Mouse (Mus musculus): Measurements from ENCODE around the gene Wdr45. TPM values are rescaled to one million over a fixed set of nuclear protein-coding genes. Genes with fewer than 3 reads are reported as not detected.

Gene Wdr45
- total and polyA plus RNA-seq, 3 experiments = 18.0 to 24.1 (median 21.4) TPM

DNA sequence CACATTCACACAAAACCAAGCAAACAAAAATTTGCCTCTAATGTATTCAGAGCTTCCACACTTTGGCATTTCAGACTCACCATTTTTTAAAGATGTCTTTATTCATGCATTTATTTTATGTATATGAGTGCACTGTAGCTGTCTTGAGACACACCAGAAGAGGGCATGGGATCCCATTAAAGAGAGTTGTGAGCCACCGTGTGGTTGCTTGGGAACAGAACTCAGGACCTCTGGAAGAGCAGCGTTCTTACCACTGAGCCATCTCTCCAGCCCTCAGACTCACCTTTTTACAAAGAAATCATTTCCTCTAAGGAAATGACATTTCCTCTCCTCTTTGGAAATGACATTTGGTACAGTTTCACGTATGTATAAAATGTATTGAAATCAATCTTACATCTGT lies 35.1 kb upstream of the Wdr45 start:
- dilution Hi-C loops (cut with MboI; ENCODE audit: extremely low pct_ligation_motif_present, extremely low pct_unique_long_range_greater_than_20kb, low sequenced_read_pairs) = no loop called here
- Histone ChIP-seq H3K36me3 (replicated peaks in 1 of 2; ENCODE audit: control insufficient read depth in 1 of 2, insufficient read depth in 1 of 2, low read length in 1 of 2) (no peaks in the 10 kb centered on the region), H3K4me1 (ENCODE audit: control insufficient read depth in 1 of 2, insufficient read depth in 2 of 2) (peaks cover 4 to 8% of the 10 kb centered on the region in 2 experiments; a peak in 3 of 4 replicates), H3K4me2 (ENCODE audit: insufficient read depth, low read depth, poor library complexity, severe bottlenecking) (no peak overlapping the region), H3K4me3 (replicated peaks in 1 of 3; ENCODE audit: low read depth in 2 of 3, low read length in 2 of 3, poor library complexity in 1 of 3) (no peak overlapping the region), H3K27ac (ENCODE audit: insufficient read depth, low read depth) (no peak overlapping the region), H3K27me3 (replicated peaks) (no peaks in the 10 kb centered on the region), H3K9me3 (replicated peaks; ENCODE audit: low read length) (no peaks in the 10 kb centered on the region), H3K79me2 (replicated peaks; ENCODE audit: control insufficient read depth, extremely low read depth, insufficient read depth, poor library complexity, severe bottlenecking) (no peaks in the 10 kb centered on the region), H3K9ac (ENCODE audit: insufficient read depth, low read depth) (no peak overlapping the region)
- in situ Hi-C loops (cut with MboI; ENCODE audit: low pct_ligation_motif_present, low pct_unique_long_range_greater_than_20kb, low sequenced_read_pairs) = no loop called here
- no peak for DNase-seq (ENCODE audit: extremely low read depth)
- TF ChIP-seq ETS1 (conservative IDR thresholded peaks at IDR 0.05; ENCODE audit: low read depth, low read length) (no peak), UBTF (IDR thresholded peaks at IDR 0.05; ENCODE audit: low read depth, low read length) (no peak), CHD1 (IDR thresholded peaks at IDR 0.05; ENCODE audit: low read depth, low read length) (no peak), E2F4 (IDR thresholded peaks at IDR 0.05; ENCODE audit: insufficient replicate concordance, low read depth, low read length) (no peak), SMC3 (IDR thresholded peaks at IDR 0.05; ENCODE audit: low read depth, low read length) (peak; percentile 44), USF2 (conservative IDR thresholded peaks at IDR 0.05; ENCODE audit: low read depth, low read length) (no peak), HCFC1 (IDR thresholded peaks at IDR 0.05; ENCODE audit: low read depth, low read length) (no peak), CTCF (conservative IDR thresholded peaks at IDR 0.05 in 1 of 2, IDR thresholded peaks at IDR 0.05 in 1 of 2; ENCODE audit: low read depth in 2 of 2, low read length in 2 of 2) (peak in 1 of 2 experiments; percentile 51; a peak in 2 of 4 replicates), USF1 (IDR thresholded peaks at IDR 0.05; ENCODE audit: low read depth, low read length) (no peak), RAD21 (IDR thresholded peaks at IDR 0.05; ENCODE audit: low read depth, low read length) (peak; percentile 20), MYC (IDR thresholded peaks at IDR 0.05; ENCODE audit: low read depth, low read length) (no peak)

DNA sequence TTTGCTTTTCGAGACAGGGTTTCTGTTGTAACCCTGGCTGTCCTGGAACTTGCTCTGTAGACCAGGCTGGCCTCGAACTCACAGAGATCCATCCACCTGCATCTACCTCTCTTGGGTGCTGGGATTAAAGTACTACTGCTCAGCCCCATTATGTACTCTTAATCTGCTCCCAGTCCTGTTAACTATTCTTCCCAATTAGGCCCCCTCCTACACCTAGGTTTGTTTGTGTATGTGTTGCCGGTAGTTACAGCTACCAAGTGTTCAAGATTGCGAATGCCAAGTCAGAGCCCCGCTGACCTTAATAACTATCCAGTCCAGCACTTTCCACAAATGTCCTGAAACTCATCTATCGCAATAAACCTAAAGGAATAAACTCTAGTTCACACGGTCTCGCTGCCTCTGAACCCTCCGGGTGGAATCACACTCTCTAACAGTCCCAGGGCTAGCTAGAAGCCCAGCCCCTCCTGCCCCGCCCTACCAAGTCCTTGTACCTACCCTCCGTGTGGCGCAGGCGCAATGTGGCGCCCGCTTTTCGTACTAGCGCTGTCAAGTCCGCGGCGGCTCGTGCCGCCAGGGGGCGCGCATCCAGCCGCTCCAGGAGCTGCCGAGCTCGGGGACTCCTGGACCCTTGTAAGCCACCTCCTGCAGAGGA lies 34.6 kb upstream of the Wdr45 start:
- dilution Hi-C loops (cut with MboI; ENCODE audit: extremely low pct_ligation_motif_present, extremely low pct_unique_long_range_greater_than_20kb, low sequenced_read_pairs) = no loop called here
- no peaks in the 10 kb centered on the region for H3K9me3 ChIP-seq (replicated peaks; ENCODE audit: low read length)
- peak overlapping the region in 2 of 3 experiments; percentile 13 to 21 for H3K4me3 ChIP-seq (replicated peaks in 1 of 3; ENCODE audit: low read depth in 2 of 3, low read length in 2 of 3, poor library complexity in 1 of 3)
- H3K9ac ChIP-seq (ENCODE audit: insufficient read depth, low read depth) = no peak overlapping the region
- H3K4me2 ChIP-seq (ENCODE audit: insufficient read depth, low read depth, poor library complexity, severe bottlenecking) = peak overlapping the region; percentile 44
- H3K27ac ChIP-seq (ENCODE audit: insufficient read depth, low read depth) = no peak overlapping the region
- H3K79me2 ChIP-seq (replicated peaks; ENCODE audit: control insufficient read depth, extremely low read depth, insufficient read depth, poor library complexity, severe bottlenecking) = no peaks in the 10 kb centered on the region
- H3K36me3 ChIP-seq (replicated peaks in 1 of 2; ENCODE audit: control insufficient read depth in 1 of 2, insufficient read depth in 1 of 2, low read length in 1 of 2) = no peaks in the 10 kb centered on the region
- in situ Hi-C loops (cut with MboI; ENCODE audit: low pct_ligation_motif_present, low pct_unique_long_range_greater_than_20kb, low sequenced_read_pairs) = no loop called here
- H3K4me1 ChIP-seq (ENCODE audit: control insufficient read depth in 1 of 2, insufficient read depth in 2 of 2) = peaks cover 1 to 3% of the 10 kb centered on the region in 2 experiments; a peak in 2 of 4 replicates
- DNase-seq (ENCODE audit: extremely low read depth) = peak; percentile 87
- H3K27me3 ChIP-seq (replicated peaks) = no peaks in the 10 kb centered on the region
- TF ChIP-seq MAX (IDR thresholded peaks at IDR 0.05; ENCODE audit: low read length) = no peak
- no peak for TF ChIP-seq MEF2A (IDR thresholded peaks at IDR 0.05; ENCODE audit: borderline replicate concordance, low read depth, low read length)
- no peak for TF ChIP-seq POLR2AphosphoS2 (IDR thresholded peaks at IDR 0.05; ENCODE audit: low read depth, low read length)
- peak; percentile 7 to 78; a peak in 2 of 4 replicates for TF ChIP-seq CTCF (conservative IDR thresholded peaks at IDR 0.05 in 1 of 2, IDR thresholded peaks at IDR 0.05 in 1 of 2; ENCODE audit: low read depth in 2 of 2, low read length in 2 of 2)
- no peak for TF ChIP-seq TBP (conservative IDR thresholded peaks at IDR 0.05; ENCODE audit: low read depth, low read length)
- TF ChIP-seq USF1 (IDR thresholded peaks at IDR 0.05; ENCODE audit: low read depth, low read length) = no peak
- TF ChIP-seq PAX5 (IDR thresholded peaks at IDR 0.05; ENCODE audit: low read length) = no peak
- TF ChIP-seq KAT2A (IDR thresholded peaks at IDR 0.05; ENCODE audit: insufficient replicate concordance, low read length) = no peak
- TF ChIP-seq JUND (conservative IDR thresholded peaks at IDR 0.05; ENCODE audit: low read depth, low read length) = no peak
- no peak for TF ChIP-seq ZMIZ1 (IDR thresholded peaks at IDR 0.05; ENCODE audit: low read depth, low read length)
- no peak for TF ChIP-seq MAFK (IDR thresholded peaks at IDR 0.05; ENCODE audit: insufficient replicate concordance, low read length)
- peak; percentile 55 for TF ChIP-seq POLR2A (IDR thresholded peaks at IDR 0.05; ENCODE audit: low read depth, low read length)
- TF ChIP-seq ELF1 (IDR thresholded peaks at IDR 0.05; ENCODE audit: low read depth, low read length) = no peak
- TF ChIP-seq SIN3A (IDR thresholded peaks at IDR 0.05; ENCODE audit: low read length) = no peak
- no peak for TF ChIP-seq MAZ (IDR thresholded peaks at IDR 0.05; ENCODE audit: low read depth, low read length)
- TF ChIP-seq CHD2 (IDR thresholded peaks at IDR 0.05; ENCODE audit: low read length) = no peak
- no peak for TF ChIP-seq EP300 (IDR thresholded peaks at IDR 0.05; ENCODE audit: low read length)
- TF ChIP-seq NELFE (IDR thresholded peaks at IDR 0.05; ENCODE audit: low read depth, low read length) = no peak
- TF ChIP-seq NRF1 (IDR thresholded peaks at IDR 0.05; ENCODE audit: low read depth, low read length) = peak; percentile 91
- no peak for TF ChIP-seq E2F4 (IDR thresholded peaks at IDR 0.05; ENCODE audit: insufficient replicate concordance, low read depth, low read length)
- TF ChIP-seq GABPA (IDR thresholded peaks at IDR 0.05; ENCODE audit: insufficient replicate concordance, low read depth, low read length) = no peak
- TF ChIP-seq CHD1 (IDR thresholded peaks at IDR 0.05; ENCODE audit: low read depth, low read length) = no peak
- no peak for TF ChIP-seq HCFC1 (IDR thresholded peaks at IDR 0.05; ENCODE audit: low read depth, low read length)
- TF ChIP-seq BHLHE40 (IDR thresholded peaks at IDR 0.05; ENCODE audit: low read depth, low read length) = no peak
- no peak for TF ChIP-seq RCOR1 (conservative IDR thresholded peaks at IDR 0.05; ENCODE audit: low read depth, low read length)
- TF ChIP-seq MXI1 (IDR thresholded peaks at IDR 0.05; ENCODE audit: low read depth, low read length) = no peak

Data from CH12.LX (cell line).